Mouse (Mus musculus): ENCODE data around the gene Hoxa9. TPM values are rescaled to one million over a fixed set of nuclear protein-coding genes. Genes with fewer than 3 reads are reported as not detected.

The Hoxa9 gene
- polyA plus RNA-seq, 1 experiment from 2014 or later, result 90.5 TPM

- H3K4me2 ChIP-seq (ENCODE audit: low read depth, severe bottlenecking), result no peak overlapping the region
- 20% methylated on average over 10 of the region's 10 CpGs for WGBS
- no peaks in the 10 kb centered on the region for H3K36me3 ChIP-seq (ENCODE audit: control insufficient read depth, insufficient read depth, low read length)
- 0 out of 2 replicates have a peak, but pooled peaks cover 5% of the 10 kb centered on the region for H3K27me3 ChIP-seq (ENCODE audit: control insufficient read depth, insufficient read depth, low read length)
- DNase-seq (ENCODE audit: low spot score) (no peak), ATAC-seq (ENCODE audit: insufficient number of reproducible peaks, low FRiP score, low TSS enrichment, low read depth) (no peak)
- no peak overlapping the region for H3K27ac ChIP-seq (replicated peaks; ENCODE audit: low read depth, low read length)
- no peak overlapping the region for H3K4me3 ChIP-seq (ENCODE audit: low read depth, low read length)
- H3K4me1 ChIP-seq (ENCODE audit: control insufficient read depth, insufficient read depth, low read length), result peaks cover 33% of the 10 kb centered on the region
- H3K9me3 ChIP-seq (ENCODE audit: control insufficient read depth, low read length), result no peaks in the 10 kb centered on the region
- no peak overlapping the region for H3K9ac ChIP-seq (ENCODE audit: low read length)
Measured at GRCm38 (mm10) chr6:52194690-52195089, 36.2 kb downstream of the Hoxa9 start.

GRCm38 (mm10) chr6:52191860-52192550 lies 38.9 kb downstream of the Hoxa9 start:
- peaks cover 41% of the 10 kb centered on the region for H3K4me1 ChIP-seq (ENCODE audit: control insufficient read depth, insufficient read depth, low read length)
- H3K36me3 ChIP-seq (ENCODE audit: control insufficient read depth, insufficient read depth, low read length), result no peaks in the 10 kb centered on the region
- peak overlapping the region; percentile 50 for H3K4me3 ChIP-seq (ENCODE audit: low read depth, low read length)
- peaks cover 9% of the 10 kb centered on the region; the same call in 1 of the 2 replicates for H3K27me3 ChIP-seq (ENCODE audit: control insufficient read depth, insufficient read depth, low read length)
- WGBS, result 2% methylated on average over 43 of the region's 55 CpGs
- peak overlapping the region; percentile 21; the same call in 1 of the 2 replicates for H3K27ac ChIP-seq (replicated peaks; ENCODE audit: low read depth, low read length)
- ATAC-seq (ENCODE audit: insufficient number of reproducible peaks, low FRiP score, low TSS enrichment, low read depth) (peak; percentile 55; the same call in 1 of the 2 replicates), DNase-seq (ENCODE audit: low spot score) (peak; percentile 92)
- peak overlapping the region; percentile 99 for H3K4me2 ChIP-seq (ENCODE audit: low read depth, severe bottlenecking)
- no peaks in the 10 kb centered on the region for H3K9me3 ChIP-seq (ENCODE audit: control insufficient read depth, low read length)
- H3K9ac ChIP-seq (ENCODE audit: low read length), result peak overlapping the region; percentile 57

DNA sequence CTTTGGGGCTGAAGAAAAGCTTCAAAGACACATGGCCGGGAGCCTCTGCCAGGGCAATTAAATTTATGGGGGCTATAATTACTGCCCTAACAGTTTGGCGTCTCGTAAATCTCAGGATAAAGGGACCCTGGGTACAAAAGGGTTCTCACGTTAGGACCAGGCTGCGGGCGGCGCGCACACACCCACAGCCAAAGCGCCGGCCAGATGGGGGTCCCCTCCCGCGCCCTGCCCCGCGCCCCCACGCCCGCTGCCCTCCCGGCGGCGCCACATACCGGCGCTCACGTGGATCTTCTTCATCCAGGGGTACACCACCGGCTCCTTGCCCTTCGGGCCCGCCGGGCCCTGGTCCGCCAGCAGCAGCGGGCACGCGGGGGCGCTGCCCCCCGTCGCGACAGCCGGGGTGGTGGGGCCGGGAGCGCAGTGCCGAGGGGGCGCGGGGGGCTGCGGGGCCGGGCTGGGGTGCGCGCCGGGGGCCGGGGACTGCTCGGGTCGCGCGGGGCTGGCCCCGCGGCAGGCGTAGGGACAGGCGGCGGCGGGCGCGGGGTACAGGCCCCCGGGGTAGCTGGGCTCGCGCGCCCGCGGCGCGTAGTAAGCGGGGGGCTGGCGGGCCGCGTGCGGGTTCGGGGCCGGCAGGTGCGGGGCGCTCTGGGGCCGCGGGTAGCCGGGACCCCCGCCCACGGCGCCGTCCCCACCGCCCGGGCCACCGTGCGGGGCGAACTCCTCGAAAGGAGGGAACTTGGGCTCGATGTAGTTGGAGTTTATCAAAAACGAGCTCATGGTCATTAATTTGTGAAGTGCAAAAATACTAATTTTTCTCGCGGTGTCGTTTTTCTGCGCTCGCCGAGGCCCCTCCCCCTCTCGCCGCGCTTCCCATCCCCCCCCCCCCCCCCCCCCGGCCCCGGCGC lies 39.7 kb downstream of the Hoxa9 start, which contains the start of gene Hoxa4:
Gene Hoxa4, minus strand, starts transcription at position 848 of the 905 bp plus-strand sequence.
- DNase-seq (ENCODE audit: low spot score), result peak; percentile 73
- Histone ChIP-seq H3K9ac (ENCODE audit: low read length) (peak within 1 kb of the TSS; percentile 57), H3K4me2 (ENCODE audit: low read depth, severe bottlenecking) (peak within 1 kb of the TSS; percentile 99), H3K36me3 (ENCODE audit: control insufficient read depth, insufficient read depth, low read length) (no peaks in the 10 kb centered on the region), H3K27ac (replicated peaks; ENCODE audit: low read depth, low read length) (peak within 1 kb of the TSS; percentile 51; the same call in 1 of the 2 replicates), H3K27me3 (ENCODE audit: control insufficient read depth, insufficient read depth, low read length) (peaks cover 13% of the 10 kb centered on the region), H3K9me3 (ENCODE audit: control insufficient read depth, low read length) (no peaks in the 10 kb centered on the region), H3K4me3 (ENCODE audit: low read depth, low read length) (peak within 1 kb of the TSS; percentile 50), H3K4me1 (ENCODE audit: control insufficient read depth, insufficient read depth, low read length) (peaks cover 41% of the 10 kb centered on the region)
- WGBS, result under 1% methylated on average over 47 of the region's 102 CpGs
- peak; percentile 57; the same call in 1 of the 2 replicates for ATAC-seq (ENCODE audit: insufficient number of reproducible peaks, low FRiP score, low TSS enrichment, low read depth)

GRCm38 (mm10) chr6:52190410-52190809 lies 40.5 kb downstream of the Hoxa9 start:
- H3K27ac ChIP-seq (replicated peaks; ENCODE audit: low read depth, low read length), result no peak overlapping the region
- H3K9me3 ChIP-seq (ENCODE audit: control insufficient read depth, low read length), result no peaks in the 10 kb centered on the region
- H3K36me3 ChIP-seq (ENCODE audit: control insufficient read depth, insufficient read depth, low read length), result no peaks in the 10 kb centered on the region
- peak overlapping the region; percentile 99 for H3K4me2 ChIP-seq (ENCODE audit: low read depth, severe bottlenecking)
- H3K9ac ChIP-seq (ENCODE audit: low read length), result no peak overlapping the region
- WGBS, result 2% methylated on average over 23 of the region's 23 CpGs
- peak overlapping the region; percentile 50; the same call in 1 of the 2 replicates for H3K4me3 ChIP-seq (ENCODE audit: low read depth, low read length)
- peaks cover 42% of the 10 kb centered on the region for H3K4me1 ChIP-seq (ENCODE audit: control insufficient read depth, insufficient read depth, low read length)
- ATAC-seq (ENCODE audit: insufficient number of reproducible peaks, low FRiP score, low TSS enrichment, low read depth) (no peak), DNase-seq (ENCODE audit: low spot score) (peak; percentile 62)
- H3K27me3 ChIP-seq (ENCODE audit: control insufficient read depth, insufficient read depth, low read length), result peaks cover 13% of the 10 kb centered on the region

DNA sequence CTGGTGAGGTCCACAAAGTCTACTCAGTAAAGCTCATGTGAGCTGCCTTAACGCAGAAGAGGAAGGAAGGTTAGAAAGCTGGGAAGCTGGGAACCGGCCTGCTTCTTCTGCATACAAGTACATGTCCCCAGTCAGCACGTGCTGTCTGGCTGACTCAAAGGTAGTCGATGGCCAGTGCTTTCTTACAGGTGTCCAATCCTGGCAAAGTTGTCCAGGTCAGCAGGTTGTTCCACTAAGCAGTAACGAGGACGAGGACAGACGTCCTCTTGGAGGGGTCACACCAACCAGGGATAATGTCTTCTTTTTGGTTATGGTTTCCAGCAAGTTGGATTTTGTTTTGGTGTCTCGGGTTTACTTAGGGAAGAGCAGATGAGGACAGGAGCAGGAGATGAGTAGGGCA lies 41.0 kb downstream of the Hoxa9 start:
- Histone ChIP-seq H3K4me1 (ENCODE audit: control insufficient read depth, insufficient read depth, low read length) (peaks cover 46% of the 10 kb centered on the region), H3K9ac (ENCODE audit: low read length) (no peak overlapping the region), H3K4me2 (ENCODE audit: low read depth, severe bottlenecking) (no peak overlapping the region), H3K36me3 (ENCODE audit: control insufficient read depth, insufficient read depth, low read length) (no peaks in the 10 kb centered on the region), H3K27ac (replicated peaks; ENCODE audit: low read depth, low read length) (no peak overlapping the region), H3K9me3 (ENCODE audit: control insufficient read depth, low read length) (no peaks in the 10 kb centered on the region), H3K27me3 (ENCODE audit: control insufficient read depth, insufficient read depth, low read length) (peaks cover 13% of the 10 kb centered on the region), H3K4me3 (ENCODE audit: low read depth, low read length) (no peak overlapping the region)
- WGBS, result 20% methylated on average over 8 of the region's 8 CpGs
- DNase-seq (ENCODE audit: low spot score), result no peak
- no peak for ATAC-seq (ENCODE audit: insufficient number of reproducible peaks, low FRiP score, low TSS enrichment, low read depth)

DNA sequence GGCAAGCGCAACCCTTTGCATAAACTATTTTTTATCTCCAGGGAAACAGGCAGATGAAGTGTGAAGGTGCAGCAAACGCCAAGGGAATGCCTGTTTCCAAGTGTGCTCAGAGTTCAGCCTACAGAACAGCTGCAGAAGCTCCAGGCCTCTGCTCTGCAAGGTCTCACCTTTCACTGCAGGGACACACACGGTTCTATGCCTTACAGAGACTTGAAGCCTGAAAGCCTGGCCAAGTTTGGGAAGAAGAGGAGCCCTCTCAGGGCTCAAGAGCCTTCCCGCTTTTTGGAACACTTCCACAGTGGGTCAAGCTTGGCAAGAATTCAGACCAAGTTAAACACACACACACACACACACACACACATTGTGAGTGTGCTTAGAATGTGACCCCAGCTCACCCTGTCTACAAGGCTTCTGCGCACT lies 41.7 kb downstream of the Hoxa9 start:
- ATAC-seq (ENCODE audit: insufficient number of reproducible peaks, low FRiP score, low TSS enrichment, low read depth) (no peak), DNase-seq (ENCODE audit: low spot score) (no peak)
- no peak overlapping the region for H3K4me3 ChIP-seq (ENCODE audit: low read depth, low read length)
- H3K9me3 ChIP-seq (ENCODE audit: control insufficient read depth, low read length), result no peaks in the 10 kb centered on the region
- WGBS, result 30% methylated on average over 5 of the region's 5 CpGs
- no peak overlapping the region for H3K9ac ChIP-seq (ENCODE audit: low read length)
- no peak overlapping the region for H3K4me2 ChIP-seq (ENCODE audit: low read depth, severe bottlenecking)
- no peak overlapping the region for H3K27ac ChIP-seq (replicated peaks; ENCODE audit: low read depth, low read length)
- no peaks in the 10 kb centered on the region for H3K36me3 ChIP-seq (ENCODE audit: control insufficient read depth, insufficient read depth, low read length)
- peaks cover 51% of the 10 kb centered on the region for H3K4me1 ChIP-seq (ENCODE audit: control insufficient read depth, insufficient read depth, low read length)
- H3K27me3 ChIP-seq (ENCODE audit: control insufficient read depth, insufficient read depth, low read length), result peaks cover 16% of the 10 kb centered on the region

GRCm38 (mm10) chr6:52186500-52186899 lies 44.4 kb downstream of the Hoxa9 start:
- H3K27ac ChIP-seq (replicated peaks; ENCODE audit: low read depth, low read length), result no peak overlapping the region
- H3K4me1 ChIP-seq (ENCODE audit: control insufficient read depth, insufficient read depth, low read length), result peaks cover 56% of the 10 kb centered on the region
- no peaks in the 10 kb centered on the region for H3K9me3 ChIP-seq (ENCODE audit: control insufficient read depth, low read length)
- H3K9ac ChIP-seq (ENCODE audit: low read length), result no peak overlapping the region
- ATAC-seq (ENCODE audit: insufficient number of reproducible peaks, low FRiP score, low TSS enrichment, low read depth) (no peak), DNase-seq (ENCODE audit: low spot score) (no peak)
- no peak overlapping the region for H3K4me3 ChIP-seq (ENCODE audit: low read depth, low read length)
- 62% methylated on average over 1 of the region's 1 CpGs for WGBS
- H3K4me2 ChIP-seq (ENCODE audit: low read depth, severe bottlenecking), result no peak overlapping the region
- H3K27me3 ChIP-seq (ENCODE audit: control insufficient read depth, insufficient read depth, low read length), result peaks cover 16% of the 10 kb centered on the region
- no peaks in the 10 kb centered on the region for H3K36me3 ChIP-seq (ENCODE audit: control insufficient read depth, insufficient read depth, low read length)

GRCm38 (mm10) chr6:52185834-52186233 lies 45.1 kb downstream of the Hoxa9 start:
- H3K36me3 ChIP-seq (ENCODE audit: control insufficient read depth, insufficient read depth, low read length), result no peaks in the 10 kb centered on the region
- ATAC-seq (ENCODE audit: insufficient number of reproducible peaks, low FRiP score, low TSS enrichment, low read depth) (no peak), DNase-seq (ENCODE audit: low spot score) (no peak)
- no peak overlapping the region for H3K9ac ChIP-seq (ENCODE audit: low read length)
- no peaks in the 10 kb centered on the region for H3K9me3 ChIP-seq (ENCODE audit: control insufficient read depth, low read length)
- peaks cover 13% of the 10 kb centered on the region for H3K27me3 ChIP-seq (ENCODE audit: control insufficient read depth, insufficient read depth, low read length)
- H3K27ac ChIP-seq (replicated peaks; ENCODE audit: low read depth, low read length), result no peak overlapping the region
- H3K4me2 ChIP-seq (ENCODE audit: low read depth, severe bottlenecking), result peak overlapping the region; percentile 36; the same call in 1 of the 2 replicates
- H3K4me3 ChIP-seq (ENCODE audit: low read depth, low read length), result no peak overlapping the region
- H3K4me1 ChIP-seq (ENCODE audit: control insufficient read depth, insufficient read depth, low read length), result peaks cover 53% of the 10 kb centered on the region
- WGBS, result 32% methylated on average over 3 of the region's 3 CpGs
